Mouse (Mus musculus): ENCODE results near the gene Gsk3a.
"Not testable (repeated sequence)": the region's sequence is repeated elsewhere in the genome, so short reads cannot be mapped to it uniquely, and the experiment has no call there.

Gsk3a gene

DNA sequence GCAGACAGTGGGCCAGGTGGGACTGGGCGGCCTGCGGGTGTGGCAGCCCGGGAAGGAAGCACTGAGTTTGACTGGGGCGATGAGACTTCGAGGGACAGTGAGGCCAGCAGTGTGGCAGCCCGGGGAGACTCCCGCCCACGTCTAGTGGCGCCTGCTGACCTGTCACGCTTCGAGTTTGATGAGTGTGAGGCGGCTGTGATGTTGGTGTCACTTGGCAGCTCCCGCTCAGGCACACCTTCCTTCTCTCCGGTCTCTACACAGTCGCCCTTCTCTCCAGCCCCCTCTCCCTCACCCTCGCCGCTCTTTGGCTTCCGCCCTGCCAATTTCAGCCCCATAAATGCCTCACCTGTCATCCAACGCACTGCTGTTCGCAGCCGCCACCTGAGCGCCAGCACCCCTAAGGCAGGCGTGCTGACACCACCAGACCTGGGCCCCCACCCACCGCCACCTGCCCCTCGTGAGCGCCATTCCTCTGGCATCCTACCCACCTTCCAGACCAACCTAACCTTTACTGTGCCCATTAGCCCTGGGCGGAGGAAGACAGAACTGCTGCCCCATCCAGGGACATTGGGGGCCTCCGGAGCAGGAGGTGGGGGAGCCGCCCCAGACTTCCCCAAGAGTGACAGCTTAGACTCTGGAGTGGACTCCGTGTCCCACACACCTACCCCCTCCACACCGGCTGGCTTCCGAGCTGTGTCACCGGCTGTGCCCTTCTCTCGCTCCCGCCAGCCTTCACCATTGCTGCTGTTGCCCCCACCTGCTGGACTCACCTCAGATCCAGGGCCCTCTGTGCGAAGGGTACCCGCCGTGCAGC, 35.0 kb upstream of the Gsk3a start:
- DNase-seq = no peak

DNA sequence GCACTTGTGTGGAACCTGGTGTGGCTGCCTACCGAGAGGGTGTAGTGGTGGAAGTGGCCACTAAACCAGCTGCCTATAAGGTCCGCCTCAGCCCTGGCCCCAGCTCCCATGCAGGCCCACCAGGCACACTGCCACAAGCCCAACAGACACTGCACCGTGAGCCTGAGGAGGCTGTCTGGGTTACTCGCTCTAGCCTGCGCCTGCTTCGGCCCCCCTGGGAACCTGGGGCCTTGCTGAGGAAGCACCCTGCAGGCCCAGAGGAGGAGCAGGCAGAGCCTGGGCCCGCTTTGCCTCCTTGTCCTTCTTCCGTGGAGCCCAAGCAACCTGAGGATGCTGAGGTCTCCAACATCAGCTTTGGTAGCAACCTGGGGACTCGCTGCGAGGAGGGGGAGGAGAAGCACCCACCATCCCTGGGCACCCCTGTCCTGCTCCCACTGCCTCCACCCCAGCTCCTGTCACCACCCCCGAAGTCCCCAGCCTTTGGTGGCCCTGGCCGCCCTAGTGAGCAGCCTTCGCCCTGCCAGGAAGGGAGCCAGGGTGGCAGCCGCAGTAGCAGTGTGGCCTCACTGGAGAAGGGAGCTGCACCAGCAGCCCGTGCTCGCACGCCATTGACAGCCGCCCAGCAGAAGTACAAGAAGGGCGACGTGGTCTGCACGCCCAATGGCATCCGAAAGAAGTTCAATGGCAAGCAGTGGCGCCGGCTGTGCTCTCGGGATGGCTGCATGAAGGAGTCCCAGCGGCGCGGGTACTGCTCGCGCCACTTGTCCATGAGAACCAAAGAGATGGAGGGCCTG, 34.2 kb upstream of the Gsk3a start:
- DNase-seq = no peak

DNA sequence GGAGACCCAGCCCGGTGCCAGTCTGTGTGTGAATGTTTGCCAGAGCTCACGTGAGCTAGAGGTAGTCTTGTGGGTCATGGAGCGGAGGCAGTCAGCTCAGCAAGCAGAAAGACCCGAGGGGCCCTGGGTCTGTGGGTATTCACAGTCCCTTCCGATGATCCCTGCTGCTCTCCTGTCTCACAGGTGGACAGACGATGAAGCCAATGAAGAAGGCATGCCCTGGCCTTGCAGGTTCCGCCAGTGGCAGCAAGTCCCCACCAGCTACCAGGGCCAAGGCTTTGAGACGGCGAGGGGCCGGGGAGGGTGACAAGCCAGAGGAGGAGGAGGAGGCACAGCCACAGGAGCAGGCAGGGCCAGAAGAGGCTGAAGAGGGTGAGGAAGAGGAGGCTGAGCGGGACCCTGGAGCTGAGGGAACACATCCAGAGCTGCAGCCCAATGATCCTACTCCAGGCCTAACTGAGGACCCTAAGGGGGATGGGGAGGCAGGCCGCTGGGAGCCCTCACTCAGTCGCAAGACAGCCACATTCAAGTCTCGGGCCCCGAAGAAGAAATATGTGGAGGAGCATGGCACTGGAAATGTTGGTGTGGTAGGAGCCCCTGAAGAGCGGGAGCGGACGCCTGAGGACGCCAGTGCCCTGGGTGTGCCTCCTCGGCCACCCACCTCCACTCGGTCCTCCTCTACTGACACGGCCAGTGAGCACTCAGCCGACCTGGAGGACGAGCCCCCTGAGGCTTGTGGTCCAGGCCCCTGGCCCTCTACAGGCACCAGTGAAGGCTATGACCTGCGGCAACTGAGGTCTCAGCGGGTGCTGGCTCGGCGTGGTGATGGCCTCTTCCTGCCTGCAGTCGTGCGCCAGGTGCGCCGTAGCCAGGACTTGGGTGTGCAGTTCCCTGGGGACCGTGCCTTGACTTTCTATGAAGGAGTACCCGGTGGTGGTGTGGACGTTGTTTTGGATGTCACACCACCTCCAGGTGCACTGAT, 33.3 kb upstream of the Gsk3a start:
- DNase-seq = no peak

GRCm38 (mm10) chr7:25269545-25270271, 32.1 kb upstream of the Gsk3a start:
- DNase-seq = peak; percentile 49

DNA sequence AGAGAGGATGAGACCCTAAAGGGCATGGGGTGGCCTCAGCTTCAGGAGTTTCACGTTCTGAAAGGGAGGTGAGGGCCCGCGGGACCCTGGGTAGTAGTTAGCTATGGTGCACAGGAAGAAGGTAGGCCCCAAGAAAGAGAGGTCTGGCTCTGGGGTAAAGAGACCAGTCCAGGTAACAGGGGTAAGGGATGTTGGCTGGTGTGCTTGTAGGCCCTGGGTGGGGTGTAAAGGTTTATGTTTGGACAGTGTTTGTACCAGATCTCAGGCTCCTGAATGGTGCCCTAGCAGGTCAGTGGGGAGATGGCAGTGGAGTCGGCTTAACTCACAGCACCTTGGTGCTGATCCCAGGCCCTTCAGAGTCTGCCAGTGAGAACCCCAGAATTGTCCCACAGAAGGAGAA, 31.4 kb upstream of the Gsk3a start:
- DNase-seq = peak; percentile 47

- no peak for DNase-seq
Observed at GRCm38 (mm10) chr7:25268588-25268987, 30.9 kb upstream of the Gsk3a start.

- DNase-seq = peak; percentile 98
Observed at GRCm38 (mm10) chr7:25267751-25268463, 30.3 kb upstream of the Gsk3a start.

- DNase-seq = peak; percentile 99
Observed at GRCm38 (mm10) chr7:25267301-25267750, 29.7 kb upstream of the Gsk3a start, which contains the start of gene Cic. TSS of gene Cic (plus strand) at chr7:25267704.

- DNase-seq = no peak
Observed at GRCm38 (mm10) chr7:25266180-25266962, 28.7 kb upstream of the Gsk3a start.

DNA sequence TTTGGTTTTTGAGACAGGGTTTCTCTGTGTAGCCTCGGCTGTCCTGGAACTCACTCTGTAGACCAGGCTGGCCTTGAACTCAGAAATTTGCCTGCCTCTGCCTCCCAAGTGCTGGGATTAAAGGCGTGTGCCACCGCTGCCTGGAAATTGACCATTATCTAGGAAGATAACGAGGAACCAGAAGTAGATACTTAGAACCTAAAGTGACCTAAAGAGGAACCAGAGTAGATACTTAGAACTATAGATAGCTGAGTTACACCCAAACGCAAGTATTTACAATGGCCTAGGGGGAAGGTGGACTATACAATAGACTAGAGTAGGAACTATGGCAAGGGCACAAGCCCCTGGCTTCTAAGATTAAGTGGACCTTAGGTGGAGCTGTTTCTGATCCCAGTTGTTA, 28.1 kb upstream of the Gsk3a start:
- DNase-seq = not testable (repeated sequence)

DNA sequence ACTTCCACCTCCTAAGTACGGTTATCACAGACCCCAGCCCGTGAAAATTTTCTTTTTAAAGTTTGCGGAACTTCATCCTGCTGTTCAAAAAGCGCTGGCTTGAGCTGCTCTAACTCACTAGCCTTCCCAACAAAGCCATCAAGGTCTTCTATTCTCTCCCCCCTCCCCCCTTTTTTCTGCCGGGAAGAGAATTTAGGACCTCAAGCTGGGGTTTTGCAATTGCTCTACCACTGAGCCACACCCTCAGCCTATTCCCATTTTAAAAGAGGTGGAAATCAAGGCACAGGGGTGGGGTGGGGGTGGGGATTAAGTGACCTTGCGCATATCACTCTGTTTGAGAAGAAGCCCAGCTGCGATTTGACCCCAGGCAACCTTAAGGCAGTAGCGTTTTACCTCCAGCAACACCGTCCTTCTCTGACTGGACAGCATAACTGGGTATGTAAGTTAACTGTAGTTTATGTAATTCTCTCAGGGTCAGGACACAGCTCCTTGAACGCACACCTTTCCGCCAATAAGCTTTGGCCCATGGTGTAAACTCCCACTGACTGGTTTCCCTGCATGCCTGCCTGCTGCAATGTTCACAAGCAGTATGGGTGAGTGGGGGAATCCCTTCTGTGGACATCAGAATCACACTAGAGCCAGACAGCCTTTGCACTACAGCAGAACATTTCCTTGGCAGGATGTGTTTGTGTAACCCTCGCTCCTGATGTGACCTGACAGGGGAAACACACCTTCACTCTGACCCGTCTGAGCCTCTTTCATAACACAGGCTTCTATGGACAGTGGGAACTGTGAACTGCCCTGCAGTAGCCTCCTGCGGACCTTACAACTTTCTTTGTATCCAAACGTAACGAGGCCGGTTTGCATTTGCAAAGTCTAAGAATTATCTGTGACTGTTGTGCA, 26.6 kb upstream of the Gsk3a start:
- no peak for DNase-seq

- DNase-seq = no peak
Observed at GRCm38 (mm10) chr7:25261896-25262295, 24.2 kb upstream of the Gsk3a start.

- DNase-seq = no peak
Observed at GRCm38 (mm10) chr7:25251822-25252221, 14.2 kb upstream of the Gsk3a start.

DNA sequence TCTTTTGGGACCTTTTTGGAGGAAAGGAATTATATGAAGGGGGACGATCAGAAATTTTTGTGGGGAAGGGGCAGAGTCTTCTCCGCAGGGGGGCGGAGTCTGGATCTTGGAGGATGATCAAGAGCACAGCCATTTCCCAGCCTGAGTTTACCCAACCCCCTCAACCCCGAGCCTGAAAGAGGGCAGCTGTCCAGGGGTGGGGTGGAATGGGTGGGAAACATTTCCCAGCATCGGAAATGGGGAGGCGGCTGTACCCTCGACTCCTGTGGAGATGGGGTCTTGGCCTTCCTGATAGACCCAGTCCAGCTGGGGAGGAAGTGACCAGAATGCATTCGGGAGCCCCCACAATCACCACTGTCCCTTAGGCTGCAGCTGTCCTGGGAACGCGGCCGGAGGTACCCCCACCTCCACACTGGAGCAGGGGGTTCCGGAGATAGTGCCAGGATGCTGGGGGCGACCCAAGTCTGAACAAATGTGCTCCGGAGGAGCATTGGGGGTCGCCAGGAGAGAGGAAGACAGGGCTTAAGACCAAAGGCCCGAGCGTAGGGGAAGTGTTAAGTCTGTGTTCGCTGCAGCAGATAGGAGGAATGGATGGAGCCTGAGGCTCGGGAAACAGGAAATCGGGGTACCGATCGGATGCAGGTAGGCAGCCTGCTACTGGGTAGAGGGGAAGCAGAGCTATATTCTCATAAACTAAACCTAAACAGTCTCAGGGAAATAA, 13.6 kb upstream of the Gsk3a start:
- peak; percentile 42 for DNase-seq

DNA sequence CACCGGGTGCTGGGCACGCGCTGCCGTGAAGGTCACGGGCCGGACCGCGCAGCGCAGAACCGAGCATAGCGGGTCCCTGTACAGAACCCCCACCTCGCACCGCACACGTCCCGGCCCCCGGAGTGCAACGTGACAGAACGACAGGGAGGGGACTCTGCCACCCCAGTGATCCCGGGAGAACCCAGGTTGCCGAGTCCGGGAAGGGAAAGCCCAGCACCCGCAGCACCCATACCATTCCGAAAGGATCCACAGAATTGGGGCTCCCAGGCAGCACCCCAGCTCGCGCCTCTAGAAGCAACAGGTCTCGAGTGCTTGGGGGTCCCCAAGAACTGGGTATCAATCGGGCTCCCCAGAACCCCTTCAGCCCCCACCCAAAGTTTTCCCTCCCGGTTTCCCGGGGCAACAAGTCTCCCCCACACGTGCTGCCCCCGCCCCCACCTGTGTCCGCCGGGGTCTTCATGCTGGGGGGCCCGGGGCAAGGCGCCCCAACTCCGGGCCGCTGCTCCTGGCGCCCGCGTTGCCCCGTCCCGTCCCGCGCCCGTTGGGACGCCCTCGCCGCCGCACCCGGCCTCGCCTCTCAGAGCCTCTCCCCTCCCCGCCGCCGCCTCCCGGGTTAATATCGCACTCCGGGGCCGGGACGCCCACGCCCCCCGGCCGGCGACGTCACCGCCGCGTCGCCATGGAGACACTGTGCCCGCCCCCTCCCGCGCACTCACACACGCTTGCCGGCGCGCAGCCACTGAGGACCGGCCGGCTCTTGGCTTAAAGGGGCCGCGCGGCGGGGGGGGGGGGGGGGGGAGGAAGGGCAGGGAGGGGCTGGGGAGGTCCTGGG, 12.7 kb upstream of the Gsk3a start, which contains the start of gene Erf:
TSS of gene Erf (minus strand) at position 621 of the 832 bp plus-strand sequence.
- DNase-seq = peak; percentile 95

DNA sequence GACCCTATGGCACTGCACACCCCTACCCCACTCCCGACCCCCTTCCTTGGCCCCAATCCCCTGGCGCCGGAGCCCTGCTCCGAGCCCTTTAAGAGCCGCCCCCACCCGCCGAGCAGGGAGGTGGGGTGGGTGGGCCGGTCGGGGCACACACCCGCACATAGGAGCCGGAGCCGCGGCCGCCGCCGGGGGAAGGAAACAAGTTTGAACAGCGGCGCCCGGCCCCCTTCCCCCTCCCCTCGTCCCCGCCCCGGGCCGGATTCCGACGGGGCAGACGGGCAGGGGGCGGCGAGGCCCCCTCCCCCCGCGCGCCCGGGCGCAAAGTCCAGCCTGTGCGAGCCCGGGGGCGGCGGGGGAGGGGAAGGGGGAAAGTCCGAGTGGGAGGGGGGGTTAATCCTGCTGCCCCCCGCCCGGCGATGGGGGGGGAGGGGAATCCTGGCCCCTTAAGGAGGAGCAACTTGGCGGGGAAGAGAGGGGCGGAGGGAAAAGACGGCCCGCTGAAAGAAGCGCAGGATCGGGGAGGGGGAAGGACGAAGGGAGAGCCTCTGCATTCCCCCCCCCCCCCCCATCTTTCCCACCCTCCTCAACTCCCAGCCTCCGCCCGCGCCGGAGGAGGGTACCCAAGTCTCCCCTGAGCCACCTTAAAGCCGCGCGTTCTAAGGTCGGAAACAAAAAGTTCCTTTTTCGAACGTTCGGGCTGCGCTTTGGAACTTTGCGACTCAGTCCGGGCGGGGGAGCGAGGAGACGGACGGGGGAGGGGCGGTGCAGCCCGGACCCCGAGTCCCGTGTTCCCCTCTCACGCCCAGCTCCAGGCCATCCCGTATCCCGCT, 11.9 kb upstream of the Gsk3a start:
- DNase-seq = peak; percentile 80

DNA sequence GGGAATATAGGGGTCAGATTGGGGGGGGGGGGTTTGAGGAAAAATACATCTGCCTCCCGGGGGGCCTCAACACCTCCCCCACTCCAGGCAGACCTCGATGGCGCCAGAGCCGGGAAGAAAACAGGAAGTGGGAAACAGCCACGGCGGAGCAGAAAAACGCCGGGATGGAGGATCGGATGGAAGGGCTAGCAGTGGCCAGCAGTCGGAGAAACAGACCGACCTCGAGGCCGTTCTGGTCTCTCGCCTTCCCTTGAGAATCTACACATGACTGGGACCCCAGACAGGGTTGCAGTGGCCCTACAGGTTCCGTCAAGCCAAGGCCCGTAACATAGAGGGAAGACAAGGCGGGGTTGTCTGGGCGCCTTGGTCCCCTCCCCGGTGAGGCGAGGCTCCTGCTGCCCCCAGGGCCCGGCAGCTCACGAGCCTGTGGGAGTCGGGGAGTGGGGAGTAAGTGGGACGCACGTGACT, 11.2 kb upstream of the Gsk3a start:
- no peak for DNase-seq
